Mouse (Mus musculus): ENCODE measurements around the gene 9930022D16Rik. TPM values are rescaled to one million over a fixed set of nuclear protein-coding genes. Genes with fewer than 3 reads are reported as not detected.
A peak's percentile ranks its signal among the peaks of the same experiment; 100 is the strongest.

The 9930022D16Rik gene
- total RNA-seq, 4 experiments from 2014 or later: not detected

DNA sequence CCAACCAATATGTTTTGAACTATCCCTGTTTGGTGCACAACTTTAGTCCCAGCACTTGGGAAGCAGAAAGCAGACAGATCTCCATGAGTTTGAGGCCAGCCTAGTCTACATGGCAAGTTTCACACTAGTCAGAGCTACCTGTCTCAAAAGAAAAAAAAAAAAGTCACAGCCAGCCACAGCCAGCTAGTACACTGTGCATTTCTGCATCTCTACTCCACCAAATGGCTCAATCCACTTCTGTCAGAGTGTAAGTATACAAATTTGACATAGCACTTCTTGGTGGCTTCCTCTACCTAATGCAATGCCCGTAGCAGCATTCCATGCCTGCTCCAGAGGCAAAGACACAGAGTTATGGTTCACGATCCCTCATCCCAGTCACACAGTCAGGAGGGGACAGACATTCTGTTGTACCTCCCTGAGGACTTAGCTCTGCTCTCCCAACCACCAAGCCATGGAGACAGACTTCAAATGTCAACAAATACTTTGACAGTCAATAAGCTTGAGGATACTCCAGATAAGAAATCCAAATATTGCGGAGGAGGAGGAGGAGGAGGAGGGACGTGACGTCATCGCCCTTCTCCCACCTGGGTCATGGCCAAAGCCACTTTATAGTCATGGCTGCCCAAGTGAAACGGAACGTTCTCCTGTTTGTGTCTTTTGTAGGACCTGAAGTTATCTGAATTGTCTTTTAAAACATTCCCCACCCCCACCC lies 3.1 kb downstream of the 9930022D16Rik start:
- DNase-seq (ENCODE audit: low spot score in 2 of 2): no peak

DNA sequence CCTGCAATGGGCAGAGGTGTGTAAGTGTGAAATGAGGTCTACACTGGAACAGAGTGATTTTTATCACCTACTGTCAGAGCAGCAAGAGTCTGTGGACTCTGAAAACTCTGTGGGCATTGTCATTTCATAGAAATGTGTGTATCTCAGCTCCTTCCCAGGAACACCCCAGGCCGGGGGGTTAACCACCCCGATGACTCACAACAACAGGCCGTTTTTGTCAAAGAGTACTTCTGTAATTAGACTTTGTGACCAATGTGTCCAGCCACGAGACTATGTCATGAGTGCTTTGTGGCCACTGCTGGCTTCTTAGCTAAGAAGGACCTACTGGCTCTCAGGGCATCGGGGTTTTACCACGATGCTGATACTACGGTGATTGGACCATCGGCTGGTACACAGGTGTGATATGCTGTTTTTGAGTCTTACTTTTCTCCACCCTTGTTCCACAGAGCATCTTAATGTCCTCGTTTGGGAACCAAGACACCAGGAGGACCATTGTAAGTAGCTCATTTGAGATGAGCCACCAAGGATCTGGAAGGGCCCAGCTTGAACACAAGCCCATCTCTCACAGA lies 3.8 kb downstream of the 9930022D16Rik start:
- no peak for DNase-seq (ENCODE audit: low spot score in 2 of 2)

DNA sequence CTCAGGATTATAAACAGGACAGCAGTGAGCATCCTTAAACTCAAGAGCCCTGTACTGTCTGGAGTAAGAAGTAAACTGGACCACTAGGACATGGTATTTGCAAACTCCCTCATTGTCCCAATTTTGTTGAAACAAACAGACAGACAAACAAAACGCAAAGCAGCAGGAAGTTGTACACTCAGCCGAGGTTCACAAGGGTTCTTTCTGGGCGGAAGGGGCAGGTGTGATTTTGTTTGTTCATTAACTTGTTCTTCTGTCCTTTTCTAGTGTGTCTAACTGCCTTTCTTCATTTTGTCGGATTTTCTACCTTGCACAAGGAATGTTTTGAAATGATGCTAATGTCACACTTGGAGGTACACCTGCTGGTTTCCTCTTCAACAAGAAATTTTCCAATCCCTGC lies 5.7 kb downstream of the 9930022D16Rik start:
- no peak for DNase-seq (ENCODE audit: low spot score in 2 of 2)

DNA sequence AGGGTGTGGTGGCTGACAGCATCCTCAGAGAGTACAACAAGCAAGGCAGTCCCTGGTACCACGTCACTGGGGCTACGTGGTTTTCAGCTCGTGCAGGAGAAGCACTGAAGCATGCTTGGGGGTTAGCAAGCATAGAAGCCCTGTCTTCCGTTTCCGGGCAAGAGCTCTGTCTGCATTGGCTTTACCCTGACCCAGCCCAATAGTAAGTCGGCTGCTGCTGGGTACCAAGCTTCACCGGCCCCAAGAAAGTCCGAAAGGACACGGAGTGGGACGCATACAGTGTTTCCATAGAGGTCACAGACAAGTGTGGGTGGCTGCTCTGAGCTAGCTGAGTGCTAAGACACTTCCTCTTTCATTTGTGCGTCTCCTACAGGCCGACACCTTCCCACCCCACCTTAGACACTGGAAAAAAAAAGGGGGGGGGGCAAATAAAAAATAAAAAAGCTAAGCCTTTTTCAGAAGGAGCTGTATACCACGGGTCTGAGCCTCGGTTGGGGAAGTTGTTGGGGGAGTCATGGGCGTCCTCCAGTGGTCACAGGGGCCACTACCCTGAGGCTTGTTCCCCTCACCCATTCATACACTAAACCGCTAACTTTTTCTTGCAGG lies 6.3 kb downstream of the 9930022D16Rik start:
- DNase-seq (ENCODE audit: low spot score in 2 of 2): no peak

DNA sequence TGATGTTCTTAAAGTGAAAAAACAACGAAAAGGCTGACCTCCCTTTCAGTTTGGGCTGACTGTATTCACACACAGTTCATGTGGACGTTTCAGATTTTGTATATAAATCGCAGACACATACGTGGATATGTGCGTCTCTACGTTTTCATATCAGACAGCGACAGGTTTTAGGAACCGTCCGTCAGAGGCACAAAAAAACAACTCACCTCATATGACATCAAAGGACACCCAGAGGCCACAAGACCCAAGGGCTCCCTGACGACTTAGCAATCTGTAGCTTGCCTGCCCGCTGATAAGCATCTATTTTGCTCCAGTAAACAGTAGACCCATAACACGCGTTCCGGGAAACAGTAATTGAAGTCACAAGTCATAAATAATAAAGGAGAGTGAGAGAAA lies 6.8 kb downstream of the 9930022D16Rik start:
- no peak for DNase-seq (ENCODE audit: low spot score in 2 of 2)

DNA sequence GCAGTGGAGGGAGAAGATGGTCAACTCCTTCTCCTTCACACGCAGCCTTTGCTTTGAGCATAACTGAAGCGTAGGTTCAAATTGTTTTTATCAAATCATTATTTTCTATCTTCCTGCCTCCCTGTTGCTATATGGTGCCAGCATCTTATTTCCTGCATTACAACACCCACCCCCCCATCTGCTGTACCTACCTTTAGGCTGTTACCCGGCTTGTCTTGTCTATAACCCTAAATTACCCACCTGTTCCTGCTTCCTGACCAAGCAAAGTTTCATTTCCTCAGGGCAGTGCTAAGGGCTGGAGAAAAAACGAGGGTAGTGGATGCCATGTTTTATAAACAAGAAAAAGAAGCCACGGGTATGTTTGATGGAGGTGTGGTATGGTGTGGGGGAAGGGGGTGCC lies 7.5 kb downstream of the 9930022D16Rik start:
- no peak for DNase-seq (ENCODE audit: low spot score in 2 of 2)

DNA sequence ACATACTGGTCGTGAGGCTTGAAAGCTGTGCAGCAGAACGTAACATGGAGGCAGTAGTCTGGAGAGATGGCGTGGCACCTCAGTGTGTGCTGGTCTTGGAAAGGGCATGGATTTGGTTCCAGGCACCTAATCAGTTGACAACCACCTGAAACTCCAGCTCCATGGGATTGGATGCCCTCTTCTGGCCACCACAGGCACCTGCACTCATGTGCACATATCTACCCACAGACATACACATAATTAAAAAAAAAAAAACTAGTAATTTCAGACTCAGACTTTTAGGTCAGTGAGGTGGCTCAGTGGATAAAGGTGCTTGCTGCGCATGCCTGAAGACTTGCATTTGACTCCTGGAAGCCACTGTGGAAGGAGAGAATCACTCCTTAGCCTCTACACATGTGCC lies 8.5 kb downstream of the 9930022D16Rik start:
- no peak for DNase-seq (ENCODE audit: low spot score in 2 of 2)

DNA sequence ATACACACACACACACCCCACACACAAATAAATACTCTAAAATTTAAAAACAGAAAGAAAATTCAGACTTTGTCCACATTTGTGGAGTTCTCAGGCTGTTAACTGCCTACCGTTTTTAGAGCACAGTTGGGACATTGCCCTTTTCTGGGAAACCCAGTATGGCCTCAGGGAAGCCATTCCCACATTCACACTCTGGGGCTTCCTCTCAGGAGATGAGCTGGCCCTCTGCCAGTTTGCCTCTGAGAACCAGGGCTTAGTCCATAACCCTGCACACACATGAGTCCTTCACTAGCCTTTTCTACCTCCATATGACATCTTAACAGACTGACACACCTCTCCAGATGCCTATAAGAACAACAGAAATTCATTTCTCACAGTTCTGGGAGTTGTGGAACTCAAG lies 9.6 kb downstream of the 9930022D16Rik start:
- DNase-seq (ENCODE audit: low spot score in 2 of 2): no peak

DNA sequence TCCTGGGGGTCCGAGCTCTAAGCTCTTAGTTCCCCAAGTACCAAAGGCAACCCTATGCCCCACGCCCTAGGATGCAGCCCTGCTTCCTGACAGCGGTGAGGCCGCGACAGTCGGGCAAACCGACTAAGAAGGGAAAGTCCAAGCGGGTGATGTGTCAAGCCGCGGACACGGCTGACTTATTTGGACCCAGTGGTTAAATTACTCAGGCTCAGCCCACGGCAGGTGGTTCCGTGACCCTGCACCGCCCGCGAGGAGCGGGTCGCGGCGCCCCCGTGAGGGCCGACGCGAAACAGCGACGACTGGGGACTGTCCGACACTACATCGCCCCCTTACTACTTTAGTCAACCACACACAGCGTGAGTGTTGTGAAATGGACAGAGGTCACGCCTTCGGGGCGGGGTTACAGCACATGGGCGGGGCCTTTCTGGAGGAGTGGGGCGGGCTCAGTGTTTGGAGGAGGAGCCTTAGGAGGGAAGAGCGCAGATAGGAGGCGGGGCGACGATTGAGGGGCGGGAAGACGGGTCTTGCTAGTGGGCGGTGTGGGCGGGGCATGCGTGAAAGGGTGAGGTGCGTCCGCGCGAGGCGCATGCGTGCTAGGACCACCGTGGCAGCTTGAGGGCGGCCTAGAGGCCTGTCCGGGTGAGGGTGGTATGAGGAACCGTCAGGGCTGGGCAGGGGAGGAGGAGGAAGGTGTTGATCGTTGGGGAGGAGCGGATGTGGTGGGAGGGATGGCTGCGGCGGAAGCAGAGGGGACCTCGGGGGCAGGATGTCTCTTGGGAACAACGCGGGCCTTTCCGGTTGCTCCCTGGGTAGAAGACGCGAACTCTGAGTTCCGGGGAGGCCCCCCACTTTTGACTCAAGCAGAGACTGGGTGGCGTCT lies 11.9 kb downstream of the 9930022D16Rik start, which contains the start of gene Amz2:
Gene Amz2 (plus strand): TSS at position 555 of the 880 bp plus-strand sequence.
- DNase-seq (ENCODE audit: low spot score in 2 of 2): peak; percentile 99

DNA sequence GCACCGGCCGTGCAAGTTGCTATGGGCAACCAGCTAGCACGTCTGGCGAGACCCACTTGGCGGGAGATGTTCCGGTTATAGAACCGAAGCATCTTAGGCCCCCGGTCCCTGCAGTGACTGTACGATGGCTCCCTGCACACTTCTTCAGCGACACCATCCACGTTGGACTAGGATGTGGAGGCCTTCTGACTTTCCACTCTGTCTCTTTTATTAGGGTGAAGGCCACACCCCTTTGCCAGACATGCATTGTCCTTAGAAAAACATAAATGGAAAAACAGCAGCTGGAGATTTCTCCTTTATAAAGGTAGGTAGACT lies 12.5 kb downstream of the 9930022D16Rik start:
- no peak for DNase-seq (ENCODE audit: low spot score in 2 of 2)

DNA sequence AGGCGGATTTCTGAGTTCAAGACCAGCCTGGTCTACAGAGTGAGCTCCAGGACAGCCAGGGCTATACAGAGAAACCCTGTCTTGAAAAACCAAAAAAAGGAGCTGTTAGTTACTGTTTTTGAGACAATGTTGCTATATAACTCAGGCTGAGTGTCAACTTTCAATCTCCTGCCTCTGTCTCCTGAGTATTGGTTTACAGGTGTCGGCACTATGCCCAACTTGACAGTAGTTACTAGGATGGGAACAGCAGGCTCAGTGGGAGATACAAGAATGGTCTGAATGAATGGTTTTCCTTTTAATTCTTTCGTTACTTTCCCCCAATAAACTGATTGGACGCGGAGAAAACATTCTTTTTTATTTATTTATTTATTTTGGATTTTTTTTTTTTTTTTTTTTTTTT lies 13.6 kb downstream of the 9930022D16Rik start:
- DNase-seq (ENCODE audit: low spot score in 2 of 2): no peak

DNA sequence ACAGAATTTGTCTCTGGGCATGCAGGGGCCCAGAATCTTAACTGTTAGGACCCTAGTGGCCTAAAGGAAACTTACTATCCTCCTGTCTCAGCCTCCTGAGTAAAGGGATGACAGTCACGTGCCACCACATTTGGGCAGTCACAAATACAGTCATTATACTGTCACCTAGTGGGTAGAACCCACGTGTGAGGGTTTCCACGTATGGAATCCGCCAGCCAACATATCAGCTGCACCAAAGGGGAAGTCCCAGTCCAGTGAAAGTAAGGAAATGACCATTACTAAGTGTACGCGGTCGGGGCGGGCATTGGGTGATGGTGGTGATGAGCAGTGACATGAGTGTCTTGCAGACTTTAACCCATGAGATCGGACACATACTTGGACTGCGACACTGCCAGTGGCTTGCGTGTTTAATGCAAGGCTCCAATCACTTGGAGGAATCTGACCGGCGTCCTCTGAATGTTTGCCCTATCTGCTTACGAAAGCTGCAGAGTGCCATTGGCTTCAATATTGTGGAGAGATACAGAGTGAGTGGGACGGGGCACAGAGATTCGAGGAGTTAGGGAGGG lies 20.6 kb downstream of the 9930022D16Rik start:
- no peak for DNase-seq (ENCODE audit: low spot score in 2 of 2)

DNA sequence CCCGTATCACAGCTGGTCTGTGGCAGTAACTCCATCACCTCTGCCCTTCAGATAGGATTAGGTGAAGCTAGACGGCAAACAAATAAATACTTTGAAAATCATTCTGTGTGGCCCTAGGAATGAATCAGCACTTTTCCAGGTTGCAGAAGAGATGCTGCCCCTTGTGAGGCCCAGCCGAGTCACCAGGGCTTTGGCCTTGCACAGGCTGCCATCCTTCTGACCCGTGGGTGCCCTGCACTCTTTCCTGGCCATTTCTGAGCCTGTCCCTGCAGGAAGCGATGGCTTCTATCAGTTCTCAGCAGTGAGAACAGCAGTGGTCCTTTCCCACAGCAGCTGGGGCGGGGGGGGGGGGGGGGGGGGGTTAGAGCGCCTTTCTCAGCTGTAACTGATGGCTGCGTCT lies 23.2 kb downstream of the 9930022D16Rik start:
- no peak for DNase-seq (ENCODE audit: low spot score in 2 of 2)

DNA sequence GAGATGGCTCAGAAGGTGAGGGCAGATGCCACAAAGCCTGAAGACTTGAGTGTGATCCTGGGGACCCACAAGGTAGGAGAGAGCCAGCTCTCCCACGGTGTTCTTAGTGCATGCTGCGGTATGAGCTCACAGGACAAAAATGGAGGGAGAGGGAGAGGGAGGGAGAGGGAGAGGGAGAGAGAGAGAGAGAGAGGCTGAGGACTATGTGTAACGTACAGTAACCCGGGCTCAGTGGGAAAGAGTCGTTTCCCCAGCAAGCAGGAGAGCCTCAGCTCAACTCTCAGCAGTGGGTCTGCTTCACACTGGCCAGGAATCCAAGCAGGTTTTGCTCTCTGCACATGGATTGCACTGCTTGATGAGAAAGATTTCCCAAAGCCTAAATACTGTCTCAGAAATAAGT lies 25.5 kb downstream of the 9930022D16Rik start:
- DNase-seq (ENCODE audit: low spot score in 2 of 2): no peak

DNA sequence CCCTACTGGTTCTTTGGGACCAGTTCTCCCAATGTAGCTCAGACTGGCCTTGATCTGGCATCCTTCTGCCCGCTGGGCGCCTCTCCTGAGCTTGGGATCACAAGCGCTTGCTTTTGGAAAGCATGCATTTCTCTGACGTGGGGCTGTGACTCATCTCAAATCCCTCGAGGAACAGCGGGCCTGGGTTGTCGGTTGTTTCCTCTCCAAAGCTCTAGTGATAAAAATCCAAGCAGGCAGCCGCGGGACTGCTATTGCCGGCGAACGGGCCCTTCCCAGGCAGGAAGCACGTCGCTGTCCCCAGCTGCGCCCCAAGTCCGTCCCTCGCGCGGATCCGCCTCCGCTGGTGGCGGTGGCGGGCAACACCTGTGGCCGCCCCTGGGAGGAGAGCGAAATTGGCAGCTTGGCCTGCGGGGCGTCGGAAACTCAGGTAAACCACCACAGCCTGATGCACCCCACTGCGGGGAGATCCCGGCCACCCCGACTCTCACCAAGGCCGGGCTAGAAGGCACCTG lies 26.2 kb downstream of the 9930022D16Rik start:
- peak; percentile 49 to 68 for DNase-seq (ENCODE audit: low spot score in 2 of 2)

DNA sequence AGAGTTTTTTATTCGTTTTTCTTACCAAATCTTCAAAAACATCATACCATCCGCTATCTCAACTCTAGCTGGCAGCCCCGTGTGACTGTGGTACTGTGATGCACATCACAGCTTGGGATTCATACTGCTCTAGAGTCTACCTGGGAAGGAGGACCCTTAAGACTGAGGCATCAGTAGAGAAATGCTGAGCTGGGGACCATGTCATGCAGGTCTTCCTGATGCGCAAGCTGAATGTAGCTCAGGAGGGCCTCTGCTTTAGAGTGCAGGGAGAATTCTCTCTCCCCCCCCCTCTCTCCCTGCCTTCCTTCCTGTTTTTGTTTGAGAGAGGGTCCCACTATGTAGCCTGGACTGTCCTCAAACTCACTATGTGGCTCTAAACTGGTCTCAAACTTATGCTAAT lies 26.9 kb downstream of the 9930022D16Rik start:
- no peak for DNase-seq (ENCODE audit: low spot score in 2 of 2)

DNA sequence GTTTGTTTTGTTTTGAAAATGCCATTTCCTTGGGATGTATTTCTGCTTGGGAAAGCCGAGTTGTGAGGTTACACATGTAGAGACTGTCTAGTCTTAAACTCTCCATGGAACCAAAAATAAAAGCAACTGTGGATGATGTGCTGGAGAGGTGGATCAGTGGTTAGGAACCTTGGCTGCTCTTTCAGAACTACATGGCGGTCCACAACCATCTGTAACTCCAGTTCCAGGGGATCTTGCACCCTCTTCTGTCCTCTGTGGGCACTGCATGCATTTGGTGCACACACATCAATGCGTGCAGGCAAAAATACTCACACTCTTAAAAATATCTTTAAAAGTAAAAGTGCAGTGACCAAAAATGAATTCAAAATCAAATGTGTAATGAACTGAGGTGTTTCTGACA lies 27.4 kb downstream of the 9930022D16Rik start:
- no peak for DNase-seq (ENCODE audit: low spot score in 2 of 2)

DNA sequence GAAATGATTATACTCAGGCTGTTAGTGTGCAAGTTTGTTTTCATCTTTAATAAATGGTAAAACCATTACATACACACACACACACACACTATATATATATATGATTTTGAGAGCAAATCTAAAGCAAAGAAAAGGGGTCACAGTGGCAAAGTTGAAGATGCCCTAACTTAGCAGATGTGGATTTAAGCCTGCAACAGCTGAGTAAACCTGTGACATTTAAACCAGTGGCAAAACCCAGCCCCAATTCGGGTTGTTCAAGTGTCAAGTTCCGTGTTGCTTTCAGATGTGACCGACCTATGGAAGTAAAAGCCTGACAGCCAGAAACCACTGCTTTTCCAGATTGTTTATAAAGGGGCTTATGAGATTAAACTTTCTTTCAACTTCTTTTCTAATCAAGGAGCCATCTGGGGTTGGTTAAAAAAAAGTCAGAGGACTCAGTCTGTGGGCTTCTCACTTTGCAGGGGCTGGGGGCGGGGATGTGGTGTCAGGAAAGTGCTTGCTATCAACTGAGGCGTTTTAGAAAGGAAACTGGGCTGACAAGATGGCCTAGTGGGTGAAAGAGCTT lies 28.5 kb downstream of the 9930022D16Rik start:
- no peak for DNase-seq (ENCODE audit: low spot score in 2 of 2)

DNA sequence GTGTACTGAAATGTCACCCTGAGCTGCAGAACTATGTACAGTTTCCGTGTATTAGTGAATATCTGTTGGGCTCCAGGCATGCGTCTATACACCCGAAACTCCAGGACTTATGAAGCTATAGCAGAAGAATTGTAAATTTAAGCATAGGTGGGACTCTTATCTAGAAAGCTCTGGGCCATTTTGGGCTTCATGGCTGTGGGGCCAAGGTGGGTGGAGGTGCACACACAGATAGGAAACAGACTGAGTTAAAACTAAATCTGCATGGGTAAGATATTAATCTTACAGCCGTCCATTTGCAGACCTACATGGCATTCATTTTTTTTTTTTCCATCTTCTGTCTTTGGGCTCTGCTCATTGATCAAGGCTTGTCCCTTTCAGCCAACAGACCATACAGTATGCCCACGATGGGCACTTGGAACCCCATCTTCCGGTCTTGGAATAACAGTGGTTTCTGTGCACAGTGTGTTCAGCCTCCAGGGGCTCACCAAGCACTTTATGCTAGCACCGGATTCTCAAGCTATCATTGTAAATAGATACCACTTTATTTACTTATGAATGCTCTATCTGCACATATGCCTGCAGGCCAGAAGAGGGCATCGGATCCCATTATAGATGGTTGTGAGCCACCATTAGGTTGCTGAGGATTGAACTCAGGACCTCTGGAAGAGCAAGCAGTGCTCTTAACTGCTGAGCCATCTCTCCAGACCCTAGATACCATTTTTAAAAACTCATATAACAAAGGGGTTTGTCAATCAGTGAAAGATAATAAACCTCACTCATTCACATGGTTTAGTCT lies 29.9 kb downstream of the 9930022D16Rik start:
- no peak for DNase-seq (ENCODE audit: low spot score in 2 of 2)

DNA sequence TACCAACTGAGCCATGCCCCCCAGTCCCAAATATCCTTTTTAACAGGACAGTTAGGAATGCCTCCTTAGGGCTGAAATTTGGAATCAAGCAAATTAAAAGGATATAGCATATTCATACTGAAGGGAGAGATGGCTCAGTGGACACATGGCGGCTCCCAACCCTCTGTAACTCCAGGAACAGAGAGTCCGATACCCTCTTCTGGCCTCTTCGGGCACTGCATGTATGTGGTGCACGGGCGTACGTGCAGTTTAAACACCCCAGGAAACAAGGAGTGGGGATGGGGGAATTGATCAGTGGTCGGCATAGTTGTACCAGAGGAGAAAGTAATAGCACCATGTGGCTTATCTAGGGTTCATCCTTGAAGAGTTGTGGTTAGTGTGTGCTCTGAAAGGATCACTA lies 30.9 kb downstream of the 9930022D16Rik start:
- no peak for DNase-seq (ENCODE audit: low spot score in 2 of 2)
